Mouse (Mus musculus) forebrain, embryonic 13.5 days (tissue): ENCODE results near the gene Plagl2. TPM values are rescaled to one million over a fixed set of nuclear protein-coding genes. Genes with fewer than 3 reads are reported as not detected.

Experiments
- ATAC-seq: fragments of 200-750 bp; cut with Nextera tagmentation; 2 replicates; pipeline ENCODE4 v1.8.0; 2017
- H3K27ac ChIP-seq: fragments of 300-500 bp; sonication (generic); 2 replicates; pipeline ENCODE4 v1.5.1; 2015; ENCODE audit warnings: inconsistent platforms, mild to moderate bottlenecking, moderate library complexity
- H3K27me3 ChIP-seq: fragments of 300-500 bp; sonication (generic); 2 replicates; pipeline ENCODE4 v1.6.1; 2015; ENCODE audit warnings: mild to moderate bottlenecking, inconsistent platforms
- H3K36me3 ChIP-seq: fragments of 300-500 bp; sonication (generic); 2 replicates; pipeline ENCODE4 v1.6.1; 2015; ENCODE audit warnings: mild to moderate bottlenecking, inconsistent platforms; ENCODE audit not compliant: poor library complexity, severe bottlenecking
- H3K4me1 ChIP-seq: fragments of 300-500 bp; sonication (generic); 2 replicates; pipeline ENCODE4 v1.6.1; 2015; ENCODE audit warnings: inconsistent platforms
- H3K4me2 ChIP-seq: fragments of 300-500 bp; sonication (generic); 2 replicates; pipeline ENCODE4 v1.6.1; 2015; ENCODE audit warnings: inconsistent platforms, mild to moderate bottlenecking, moderate library complexity
- H3K4me3 ChIP-seq: fragments of 300-500 bp; sonication (generic); 2 replicates; pipeline ENCODE4 v1.5.1; 2015; ENCODE audit warnings: mild to moderate bottlenecking, inconsistent platforms
- H3K9ac ChIP-seq: fragments of 300-500 bp; sonication (generic); 2 replicates; pipeline ENCODE4 v1.6.1; 2015; ENCODE audit warnings: mild to moderate bottlenecking, inconsistent platforms
- H3K9me3 ChIP-seq: fragments of 300-500 bp; sonication (generic); replicated peaks from 2 replicates; pipeline ENCODE4 v1.6.1; 2016; ENCODE audit warnings: inconsistent platforms
- WGBS: fragments of 180-500 bp; shearing (Covaris S2); methylation state at CpG from one replicate; pipeline ENCODE4 v1.1.7; 2015; 5-methylcytosine and 5-hydroxymethylcytosine counted together
- polyA plus RNA-seq: library from polyadenylated mRNA; unstranded; fragments of >200 nt; fragmentation: Nextera tagmentation; extraction: Ambion mirVana; gene quantifications from 2 replicates; pipeline ENCODE4 v1.2.1, GENCODE M21; 2015

Gene Plagl2
- polyA plus RNA-seq, 1 experiment from 2014 or later = 12.0 TPM

DNA sequence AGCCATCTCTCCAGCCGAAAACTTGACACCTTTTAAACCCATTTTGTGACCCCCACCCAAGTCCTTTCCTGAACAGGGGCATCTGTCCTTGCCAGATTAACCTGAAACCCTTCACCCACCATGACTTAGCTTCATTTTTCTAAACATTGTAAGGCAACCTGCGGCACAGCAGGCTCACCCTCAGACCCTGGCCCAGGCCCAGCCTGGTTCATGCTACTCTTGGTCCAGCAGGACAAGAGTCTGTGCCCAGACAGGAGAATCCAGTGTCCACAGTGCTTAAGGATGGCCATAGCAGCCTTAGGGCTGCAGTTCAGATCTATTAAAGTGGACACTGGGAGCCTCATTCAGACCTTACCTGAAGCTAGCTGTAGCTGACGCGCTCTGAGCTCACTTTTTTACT lies 27.9 kb downstream of the Plagl2 start:
- peaks cover 22% of the 10 kb centered on the region for H3K36me3 ChIP-seq
- no peak for ATAC-seq
- H3K9me3 ChIP-seq = no peaks in the 10 kb centered on the region
- H3K9ac ChIP-seq = no peak overlapping the region
- H3K4me2 ChIP-seq = no peak overlapping the region
- WGBS = 91% methylated on average over 4 of the region's 4 CpGs
- no peaks in the 10 kb centered on the region for H3K4me1 ChIP-seq
- no peaks in the 10 kb centered on the region for H3K27me3 ChIP-seq
- no peak overlapping the region for H3K4me3 ChIP-seq
- H3K27ac ChIP-seq = no peak overlapping the region

DNA sequence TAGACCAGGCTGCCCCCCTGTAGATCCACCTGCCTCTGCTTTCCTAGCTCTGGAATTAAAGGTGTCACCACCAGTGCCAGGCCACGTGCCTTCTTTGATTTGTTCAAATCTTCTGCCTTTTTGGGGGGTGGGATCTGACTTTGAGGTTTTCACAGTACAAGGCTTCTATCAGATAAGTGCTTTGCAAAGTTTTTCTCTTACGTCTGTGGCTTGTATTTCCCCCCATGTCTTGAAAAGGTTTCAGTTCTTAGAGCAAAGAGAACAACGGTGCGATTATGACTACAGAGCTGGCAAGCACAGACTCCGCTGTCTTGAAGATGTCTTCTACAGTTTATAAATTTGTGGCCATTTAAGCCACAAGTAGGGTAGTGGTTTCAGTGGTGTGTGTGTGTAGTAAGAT lies 29.8 kb downstream of the Plagl2 start:
- Histone ChIP-seq H3K36me3 (peaks cover 39% of the 10 kb centered on the region), H3K9ac (no peak overlapping the region), H3K27ac (no peak overlapping the region), H3K27me3 (no peaks in the 10 kb centered on the region), H3K4me3 (no peak overlapping the region), H3K4me2 (no peak overlapping the region), H3K9me3 (no peaks in the 10 kb centered on the region), H3K4me1 (no peaks in the 10 kb centered on the region)
- 95% methylated on average over 5 of the region's 5 CpGs for WGBS
- no peak for ATAC-seq

DNA sequence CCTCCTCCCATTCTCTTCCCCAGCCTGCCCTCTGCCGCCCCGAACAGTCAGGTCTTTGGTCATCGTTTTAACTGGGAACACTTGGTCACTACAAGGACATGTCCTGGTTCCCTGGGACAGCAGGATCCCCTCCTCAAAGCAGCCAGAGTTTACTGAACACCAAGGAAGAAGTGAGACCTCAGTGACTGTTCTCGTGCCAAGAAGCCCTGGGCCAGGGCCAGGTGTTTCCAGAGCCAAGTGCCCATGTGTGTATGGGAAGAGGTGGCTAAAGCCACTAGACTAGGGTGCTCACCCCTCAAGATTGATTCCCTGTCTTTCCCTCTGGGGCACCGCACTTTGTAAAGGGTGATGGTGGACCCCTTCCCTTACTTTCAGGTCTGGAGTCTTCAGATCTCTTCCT lies 31.9 kb downstream of the Plagl2 start:
- no peak for ATAC-seq
- WGBS = 91% methylated on average over 5 of the region's 5 CpGs
- Histone ChIP-seq H3K36me3 (peaks cover 60% of the 10 kb centered on the region), H3K4me1 (no peaks in the 10 kb centered on the region), H3K27ac (no peak overlapping the region), H3K9me3 (no peaks in the 10 kb centered on the region), H3K4me3 (no peak overlapping the region), H3K9ac (no peak overlapping the region), H3K27me3 (no peaks in the 10 kb centered on the region), H3K4me2 (no peak overlapping the region)

DNA sequence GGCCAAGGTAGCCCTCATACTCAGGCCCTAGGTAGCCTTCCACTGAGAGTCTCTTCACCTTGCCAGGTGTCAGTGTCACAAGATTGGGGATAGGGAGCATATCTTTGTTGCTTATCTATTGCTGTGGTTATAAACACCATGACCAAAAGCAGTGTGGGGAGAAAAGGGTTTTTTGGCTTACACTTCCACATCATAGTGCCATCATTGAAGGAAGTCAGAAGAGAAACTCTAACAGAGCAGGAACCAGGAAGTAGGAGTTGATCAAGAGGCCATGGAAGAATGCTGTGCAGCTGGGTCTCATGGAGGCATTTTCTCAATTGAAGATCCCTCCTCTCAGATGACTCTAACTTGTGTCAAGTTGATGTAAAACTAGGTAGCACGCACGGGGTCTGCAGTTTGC lies 33.1 kb downstream of the Plagl2 start:
- peaks cover 68% of the 10 kb centered on the region for H3K36me3 ChIP-seq
- WGBS = 90% methylated on average over 2 of the region's 2 CpGs

DNA sequence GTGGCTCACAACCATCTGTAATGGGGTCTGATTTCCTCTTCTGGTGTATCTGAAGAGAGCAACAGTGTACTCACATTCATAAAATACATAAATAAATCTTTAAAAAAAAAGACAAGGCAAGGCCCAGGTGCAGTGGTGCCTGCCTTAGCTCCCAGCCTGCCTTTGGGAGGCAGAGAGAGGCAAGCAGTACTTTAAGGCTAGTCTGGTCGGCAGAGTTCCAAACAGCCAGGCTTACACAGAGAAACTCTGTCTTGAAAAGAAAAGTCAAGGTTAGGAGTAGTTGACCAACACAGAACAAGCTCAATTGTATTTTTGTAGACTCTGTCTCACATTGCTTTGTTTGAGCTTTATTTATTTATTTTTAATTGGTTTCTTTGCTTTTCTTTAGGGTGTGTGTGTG lies 38.5 kb downstream of the Plagl2 start:
- WGBS = 39% methylated on average over 1 of the region's 1 CpGs
- Histone ChIP-seq H3K27me3 (no peaks in the 10 kb centered on the region), H3K27ac (no peak overlapping the region), H3K4me1 (no peaks in the 10 kb centered on the region), H3K4me3 (no peak overlapping the region), H3K9me3 (no peaks in the 10 kb centered on the region), H3K4me2 (no peak overlapping the region), H3K36me3 (peaks cover 85% of the 10 kb centered on the region), H3K9ac (no peak overlapping the region)
- no peak for ATAC-seq

More for the DNA sequence above, 33.1 kb downstream of the Plagl2 start:
- no peak overlapping the region for H3K4me2 ChIP-seq
- ATAC-seq = no peak
- no peaks in the 10 kb centered on the region for H3K27me3 ChIP-seq
- H3K9me3 ChIP-seq = no peaks in the 10 kb centered on the region
- no peak overlapping the region for H3K27ac ChIP-seq
- no peak overlapping the region for H3K4me3 ChIP-seq
- H3K9ac ChIP-seq = no peak overlapping the region
- no peaks in the 10 kb centered on the region for H3K4me1 ChIP-seq

DNA sequence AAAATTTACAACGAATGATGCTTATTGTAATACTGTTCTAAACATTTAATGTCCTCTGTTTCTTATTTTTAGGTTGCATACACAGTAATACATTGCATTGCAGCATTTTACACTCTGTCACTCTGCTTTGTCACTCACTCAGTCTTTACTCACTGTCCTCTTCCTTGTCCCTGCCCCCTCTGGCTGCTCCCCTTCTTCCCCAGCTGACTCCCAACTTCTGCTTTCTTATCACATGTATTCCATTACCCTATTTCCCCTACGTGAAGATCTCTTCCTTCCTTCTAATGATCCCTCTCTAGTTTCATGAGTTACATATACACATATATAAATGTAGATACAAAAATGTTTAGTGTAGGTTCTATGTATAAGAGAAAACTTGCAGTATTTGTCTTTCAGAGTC lies 42.1 kb downstream of the Plagl2 start:
- no peak overlapping the region for H3K9ac ChIP-seq
- H3K27me3 ChIP-seq = no peaks in the 10 kb centered on the region
- H3K4me3 ChIP-seq = no peak overlapping the region
- H3K36me3 ChIP-seq = peaks cover 81% of the 10 kb centered on the region
- H3K27ac ChIP-seq = no peak overlapping the region
- 93% methylated on average over 2 of the region's 2 CpGs for WGBS
- no peak for ATAC-seq
- H3K4me2 ChIP-seq = no peak overlapping the region
- no peaks in the 10 kb centered on the region for H3K9me3 ChIP-seq
- H3K4me1 ChIP-seq = no peaks in the 10 kb centered on the region

DNA sequence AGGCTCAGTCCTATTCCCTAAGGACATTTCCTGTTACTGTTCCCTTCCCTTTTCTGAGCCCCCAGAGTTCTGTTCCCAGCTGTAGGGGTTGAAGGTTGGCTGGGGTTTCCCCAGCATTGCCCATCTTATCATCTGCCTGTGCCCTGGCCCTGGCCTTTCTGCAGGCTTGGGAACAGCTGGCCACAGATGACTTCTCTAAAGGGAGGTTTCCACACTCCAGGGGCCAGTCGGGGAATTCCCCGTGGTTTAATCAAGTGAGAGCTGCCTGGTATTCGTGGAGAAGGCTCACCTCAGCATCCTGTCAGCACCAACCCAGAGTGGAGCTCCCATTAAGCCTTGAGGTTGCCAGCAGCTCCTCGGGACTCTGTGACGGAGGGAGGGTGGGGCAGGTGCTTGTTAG lies 42.7 kb downstream of the Plagl2 start:
- ATAC-seq = no peak
- H3K27me3 ChIP-seq = no peaks in the 10 kb centered on the region
- H3K4me2 ChIP-seq = no peak overlapping the region
- H3K27ac ChIP-seq = no peak overlapping the region
- peaks cover 78% of the 10 kb centered on the region for H3K36me3 ChIP-seq
- H3K4me1 ChIP-seq = no peaks in the 10 kb centered on the region
- no peaks in the 10 kb centered on the region for H3K9me3 ChIP-seq
- no peak overlapping the region for H3K9ac ChIP-seq
- no peak overlapping the region for H3K4me3 ChIP-seq
- 83% methylated on average over 5 of the region's 5 CpGs for WGBS

DNA sequence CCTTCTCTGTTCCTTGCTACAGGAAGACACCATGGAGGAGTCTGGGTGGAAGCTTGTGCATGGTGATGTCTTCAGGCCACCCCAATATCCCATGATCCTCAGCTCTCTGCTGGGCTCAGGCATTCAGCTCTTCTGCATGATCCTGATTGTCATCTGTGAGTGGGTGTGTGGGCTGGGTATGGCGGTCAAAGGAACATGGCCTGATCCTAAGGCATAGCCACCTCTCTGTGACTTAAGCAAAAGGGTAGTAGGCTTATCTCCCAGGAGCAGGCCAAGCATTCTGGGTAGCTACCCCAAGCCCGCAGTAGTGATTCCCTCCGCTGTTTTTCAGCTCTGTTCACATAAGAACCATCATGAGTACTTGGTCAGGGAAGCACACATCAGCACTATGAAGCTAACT lies 47.0 kb downstream of the Plagl2 start:
- Histone ChIP-seq H3K4me1 (no peaks in the 10 kb centered on the region), H3K4me3 (no peak overlapping the region), H3K9ac (no peak overlapping the region), H3K9me3 (no peaks in the 10 kb centered on the region), H3K27ac (no peak overlapping the region), H3K4me2 (no peak overlapping the region), H3K36me3 (peaks cover 87% of the 10 kb centered on the region), H3K27me3 (no peaks in the 10 kb centered on the region)
- no peak for ATAC-seq
- 98% methylated on average over 3 of the region's 3 CpGs for WGBS

DNA sequence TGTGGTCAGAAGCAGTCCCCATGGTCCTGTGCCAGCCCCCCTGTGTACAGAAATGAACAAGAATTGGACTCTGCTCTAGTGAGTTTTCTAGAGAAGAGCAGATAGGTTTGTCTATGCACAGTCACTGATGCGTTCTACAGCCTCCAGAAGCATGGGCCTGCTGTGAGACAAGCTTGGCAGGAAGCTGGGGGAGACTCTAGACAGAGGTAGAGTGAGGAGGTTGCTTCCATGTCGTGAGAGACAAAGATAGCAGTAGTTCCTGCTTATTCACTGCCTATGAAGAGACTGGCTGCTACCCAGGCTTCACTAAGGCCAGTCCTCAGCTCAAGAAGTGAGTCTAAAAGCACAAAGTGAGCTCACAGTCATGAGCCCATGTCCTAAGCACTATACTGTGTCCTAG lies 50.0 kb downstream of the Plagl2 start:
- H3K9me3 ChIP-seq = no peaks in the 10 kb centered on the region
- ATAC-seq = no peak
- H3K4me1 ChIP-seq = no peaks in the 10 kb centered on the region
- no peak overlapping the region for H3K4me2 ChIP-seq
- peaks cover 93% of the 10 kb centered on the region for H3K36me3 ChIP-seq
- no peak overlapping the region for H3K9ac ChIP-seq
- H3K27me3 ChIP-seq = no peaks in the 10 kb centered on the region
- 86% methylated on average over 2 of the region's 2 CpGs for WGBS
- H3K27ac ChIP-seq = no peak overlapping the region
- no peak overlapping the region for H3K4me3 ChIP-seq

DNA sequence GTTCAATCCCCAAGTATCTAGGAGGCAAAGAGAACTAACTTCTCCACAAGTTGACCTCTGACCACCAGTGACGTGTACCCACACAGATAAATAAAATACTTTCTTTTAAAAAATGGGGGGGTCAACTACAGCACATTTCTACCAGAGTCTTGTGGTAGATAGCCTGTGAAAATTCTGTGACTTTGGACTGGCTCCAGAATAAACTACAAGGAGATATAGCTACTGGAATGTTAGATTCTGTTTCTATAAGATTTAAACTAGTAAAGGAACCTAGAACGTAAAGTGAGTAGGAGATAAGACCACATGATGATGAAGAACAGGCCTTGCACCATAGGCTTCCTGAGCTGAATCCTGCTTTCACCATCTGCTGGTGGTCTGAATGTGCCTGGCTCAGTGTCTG lies 53.4 kb downstream of the Plagl2 start:
- 85% methylated on average over 2 of the region's 2 CpGs for WGBS
- no peak for ATAC-seq
- H3K4me3 ChIP-seq = no peak overlapping the region
- H3K4me1 ChIP-seq = no peaks in the 10 kb centered on the region
- H3K9ac ChIP-seq = no peak overlapping the region
- no peak overlapping the region for H3K27ac ChIP-seq
- H3K36me3 ChIP-seq = peaks cover 100% of the 10 kb centered on the region
- no peaks in the 10 kb centered on the region for H3K9me3 ChIP-seq
- H3K27me3 ChIP-seq = no peaks in the 10 kb centered on the region
- no peak overlapping the region for H3K4me2 ChIP-seq

DNA sequence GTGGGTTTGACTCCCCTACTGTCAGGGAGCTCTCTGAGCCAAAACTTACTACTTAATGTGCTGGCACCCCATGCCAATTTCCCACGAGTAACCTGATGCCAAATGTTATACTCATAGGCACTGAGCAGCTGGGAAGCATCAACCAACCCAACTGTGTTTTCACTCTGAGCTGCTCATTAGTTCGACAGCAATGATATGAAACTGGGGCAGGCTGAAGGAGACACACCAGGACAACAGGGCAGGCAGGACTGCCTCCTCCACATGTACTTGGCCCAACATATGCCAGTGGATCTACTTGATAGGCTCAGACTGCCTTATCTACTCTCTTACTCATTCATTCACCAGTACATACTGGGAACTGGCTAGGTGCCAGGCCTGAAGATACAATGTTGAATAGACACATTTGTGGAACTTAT lies 55.0 kb downstream of the Plagl2 start:
- Histone ChIP-seq H3K9ac (no peak overlapping the region), H3K36me3 (peaks cover 98% of the 10 kb centered on the region), H3K4me2 (no peak overlapping the region), H3K27ac (no peak overlapping the region), H3K9me3 (no peaks in the 10 kb centered on the region), H3K27me3 (no peaks in the 10 kb centered on the region), H3K4me1 (no peaks in the 10 kb centered on the region), H3K4me3 (no peak overlapping the region)
- 70% methylated on average over 2 of the region's 2 CpGs for WGBS
- peak; percentile 55; the same call in 1 of the 2 replicates for ATAC-seq

DNA sequence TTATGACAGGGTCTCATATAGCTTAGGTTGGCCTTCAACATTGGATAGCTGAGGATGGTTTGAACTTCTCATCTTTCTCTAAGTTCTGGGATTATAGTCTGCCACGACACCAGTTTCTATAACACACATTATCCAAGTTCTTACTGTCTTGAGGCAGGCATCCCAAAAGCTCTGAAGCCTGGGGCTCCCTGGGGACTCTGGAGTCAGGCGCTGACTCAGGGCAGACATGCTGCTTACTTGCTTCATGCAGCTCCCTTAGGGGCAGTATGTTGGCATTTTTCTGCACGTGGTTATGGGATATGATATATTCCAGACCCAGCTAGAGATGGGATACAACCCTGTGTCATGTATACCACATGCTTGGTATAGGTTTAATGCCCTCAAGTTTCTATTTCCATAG lies 61.3 kb downstream of the Plagl2 start:
- H3K4me2 ChIP-seq = no peak overlapping the region
- H3K9me3 ChIP-seq = no peaks in the 10 kb centered on the region
- ATAC-seq = no peak
- H3K27ac ChIP-seq = no peak overlapping the region
- no peaks in the 10 kb centered on the region for H3K27me3 ChIP-seq
- 95% methylated on average over 3 of the region's 3 CpGs for WGBS
- no peak overlapping the region for H3K4me3 ChIP-seq
- no peaks in the 10 kb centered on the region for H3K4me1 ChIP-seq
- H3K36me3 ChIP-seq = peaks cover 53% of the 10 kb centered on the region
- H3K9ac ChIP-seq = no peak overlapping the region

DNA sequence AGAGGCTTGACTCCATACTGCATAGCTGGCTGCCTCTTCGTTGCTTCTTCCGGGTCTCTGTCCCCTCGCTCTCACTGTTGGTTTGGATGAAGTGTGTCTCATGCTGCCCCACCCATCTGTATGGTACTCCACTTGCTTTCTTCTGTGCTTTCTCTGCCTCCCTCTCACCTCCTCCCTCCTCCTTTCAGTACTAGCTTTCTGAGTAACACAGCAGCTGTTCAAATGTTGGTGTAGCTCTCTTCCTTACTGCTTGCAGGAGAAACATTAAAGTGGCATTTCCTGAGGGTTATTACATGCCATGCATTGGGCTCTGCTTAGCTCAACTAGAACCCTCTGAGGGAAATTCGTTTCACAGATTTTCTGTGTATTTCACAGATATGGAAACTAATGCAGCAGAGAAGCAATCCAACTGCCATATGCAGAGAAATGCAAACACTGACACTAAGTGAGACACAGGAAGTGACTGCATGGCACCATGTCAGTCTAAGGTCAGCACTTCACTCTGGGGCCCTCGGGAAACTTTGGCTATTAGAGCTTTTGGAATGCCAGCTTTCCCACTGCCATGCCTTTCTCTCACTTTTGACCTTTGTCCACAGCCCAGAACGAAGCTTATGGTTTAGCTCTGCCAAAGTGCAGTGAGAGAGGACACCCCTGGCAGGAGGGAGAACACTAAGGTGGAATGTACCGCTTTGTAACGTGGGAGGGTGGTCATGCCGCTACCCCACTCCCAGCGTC lies 61.9 kb downstream of the Plagl2 start:
- Histone ChIP-seq H3K9me3 (no peaks in the 10 kb centered on the region), H3K9ac (no peak overlapping the region), H3K4me2 (no peak overlapping the region), H3K27me3 (no peaks in the 10 kb centered on the region), H3K27ac (no peak overlapping the region), H3K4me1 (no peaks in the 10 kb centered on the region), H3K36me3 (peaks cover 46% of the 10 kb centered on the region), H3K4me3 (no peak overlapping the region)
- WGBS = 85% methylated on average over 10 of the region's 10 CpGs
- no peak for ATAC-seq
